Mouse (Mus musculus): ENCODE measurements around the gene Pttg1. TPM values are rescaled to one million over a fixed set of nuclear protein-coding genes. Genes with fewer than 3 reads are reported as not detected.

Gene Pttg1
- polyA plus RNA-seq, 1 experiment from 2014 or later, result 88.3 TPM

DNA sequence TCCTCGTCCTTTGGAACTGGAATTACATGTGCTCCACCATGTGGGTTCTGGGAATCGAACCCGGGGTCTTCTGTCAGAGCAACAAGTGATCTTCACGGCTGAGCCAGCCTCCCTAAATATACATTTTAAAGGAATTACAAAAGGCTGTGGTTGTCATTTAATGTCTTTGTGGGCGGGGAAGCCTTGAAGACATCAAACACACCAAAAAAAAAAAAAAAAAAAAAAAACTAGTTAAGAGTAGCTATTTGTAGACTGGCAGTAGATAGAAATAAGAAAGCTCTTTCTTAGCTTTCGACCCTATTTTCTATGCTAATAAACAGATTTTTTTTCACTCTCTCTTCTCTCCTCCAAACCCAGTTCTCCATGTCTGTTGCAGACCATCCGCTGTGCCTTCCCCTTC, 36.9 kb downstream of the Pttg1 start:
- Histone ChIP-seq H3K27ac (ENCODE audit: low read depth, low read length) (no peak overlapping the region), H3K9me3 (ENCODE audit: control insufficient read depth) (no peaks in the 10 kb centered on the region), H3K36me3 (ENCODE audit: control insufficient read depth, insufficient read depth) (no peaks in the 10 kb centered on the region), H3K4me3 (ENCODE audit: low read depth, low read length) (no peak overlapping the region), H3K4me1 (replicated peaks; ENCODE audit: control insufficient read depth, insufficient read depth, low read length) (no peaks in the 10 kb centered on the region), H3K4me2 (replicated peaks; ENCODE audit: low read depth) (no peak overlapping the region), H3K9ac (ENCODE audit: low read depth, low read length) (no peak overlapping the region), H3K27me3 (replicated peaks; ENCODE audit: control insufficient read depth, insufficient read depth, low read length) (peaks cover 8% of the 10 kb centered on the region; the same call in 1 of the 2 replicates)
- WGBS, result 85% methylated on average over 7 of the region's 7 CpGs
- no peak for TF ChIP-seq CTCF (IDR thresholded peaks at IDR 0.05; ENCODE audit: low read depth)
- ATAC-seq, result no peak

DNA sequence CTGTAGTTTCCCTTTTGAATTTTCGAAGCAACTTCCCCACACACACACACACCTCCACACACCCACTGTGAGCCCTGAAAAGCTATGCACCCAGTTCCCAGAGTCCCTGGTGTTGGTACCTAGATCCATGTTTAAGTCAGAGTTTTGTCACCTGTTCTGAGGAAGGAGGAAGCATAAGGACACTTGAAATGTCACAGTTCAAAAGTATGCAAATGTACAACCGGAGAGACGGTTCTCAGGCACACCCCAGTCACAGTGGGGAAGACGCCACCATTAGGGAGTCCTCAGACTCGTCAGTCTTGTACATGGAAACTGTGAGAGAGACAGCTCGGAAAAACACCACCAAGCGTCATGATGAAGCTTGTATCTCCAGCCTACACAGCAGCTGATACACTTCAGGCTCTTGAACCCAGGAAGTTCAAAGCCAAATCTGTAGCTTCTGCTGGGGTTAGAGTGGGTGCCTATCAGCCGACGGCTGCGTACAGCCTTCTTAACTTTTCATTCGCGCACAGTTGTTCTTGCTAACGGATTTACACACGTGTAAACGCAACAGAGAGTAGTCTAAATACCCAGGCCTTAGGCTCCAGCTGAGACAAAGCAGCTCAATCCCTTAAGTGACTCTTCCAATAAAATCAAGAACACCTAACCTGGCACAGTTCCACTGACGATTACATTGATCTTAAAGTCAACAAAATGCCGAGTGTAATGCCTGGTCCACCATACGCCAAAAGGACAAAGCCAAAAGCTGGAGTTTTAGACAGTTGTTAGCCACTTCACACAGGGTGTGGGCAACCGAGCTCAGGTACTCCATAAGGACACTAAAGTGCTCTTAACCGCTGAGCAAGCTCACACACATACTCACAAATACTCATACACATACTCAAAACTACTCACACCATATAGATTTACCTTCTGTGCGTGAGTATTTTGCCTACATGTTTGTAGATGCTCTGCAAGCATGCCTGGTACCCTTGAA, 37.6 kb downstream of the Pttg1 start:
- ATAC-seq, result no peak
- no peaks in the 10 kb centered on the region for H3K36me3 ChIP-seq (ENCODE audit: control insufficient read depth, insufficient read depth)
- H3K4me2 ChIP-seq (replicated peaks; ENCODE audit: low read depth), result no peak overlapping the region
- TF ChIP-seq CTCF (IDR thresholded peaks at IDR 0.05; ENCODE audit: low read depth), result no peak
- H3K9me3 ChIP-seq (ENCODE audit: control insufficient read depth), result no peaks in the 10 kb centered on the region
- no peak overlapping the region for H3K27ac ChIP-seq (ENCODE audit: low read depth, low read length)
- H3K9ac ChIP-seq (ENCODE audit: low read depth, low read length), result no peak overlapping the region
- no peaks in the 10 kb centered on the region for H3K4me1 ChIP-seq (replicated peaks; ENCODE audit: control insufficient read depth, insufficient read depth, low read length)
- no peak overlapping the region for H3K4me3 ChIP-seq (ENCODE audit: low read depth, low read length)
- peaks cover 8% of the 10 kb centered on the region; the same call in 1 of the 2 replicates for H3K27me3 ChIP-seq (replicated peaks; ENCODE audit: control insufficient read depth, insufficient read depth, low read length)
- 73% methylated on average over 21 of the region's 21 CpGs for WGBS

DNA sequence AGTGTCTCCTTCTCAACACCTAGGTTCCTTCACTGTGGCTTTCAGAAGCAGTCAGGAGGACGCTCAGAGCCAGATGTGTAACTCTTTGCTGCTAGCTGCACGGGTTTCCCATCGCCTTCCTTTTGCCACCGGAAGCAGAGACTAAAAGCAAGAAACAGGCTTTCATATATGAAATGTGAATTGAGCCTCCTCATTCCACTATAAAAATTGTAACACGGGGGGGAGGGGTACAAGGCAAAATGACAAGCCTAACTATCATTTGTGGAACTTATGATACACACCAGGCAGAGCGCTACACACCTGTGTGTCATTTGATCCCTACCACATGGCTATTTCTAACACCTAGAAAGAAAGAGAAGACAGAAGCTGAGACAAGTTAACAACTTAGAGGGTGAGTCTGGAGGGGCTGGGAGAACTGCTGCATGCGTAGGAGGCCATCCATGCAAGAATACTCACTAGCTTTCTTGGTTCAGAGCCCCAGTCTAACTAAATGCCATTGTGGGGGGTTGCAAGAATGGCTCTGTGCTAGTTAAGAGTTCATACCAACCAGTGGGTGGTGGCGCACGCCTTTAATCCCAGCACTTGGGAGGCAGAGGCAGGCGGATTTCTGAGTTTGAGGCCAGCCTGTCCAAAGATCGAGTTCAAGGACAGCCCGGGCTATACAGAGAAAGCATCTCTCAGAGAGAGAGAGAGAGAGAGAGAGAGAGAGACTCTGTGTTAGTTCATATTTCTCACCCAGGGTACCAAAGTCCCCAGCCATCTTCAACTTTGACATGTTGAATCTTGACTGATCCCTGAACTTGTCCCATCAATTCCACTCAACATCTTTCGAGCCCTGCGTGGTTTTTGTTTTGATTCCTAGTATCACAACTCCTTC, 38.8 kb downstream of the Pttg1 start:
- H3K9me3 ChIP-seq (ENCODE audit: control insufficient read depth), result no peaks in the 10 kb centered on the region
- peaks cover 8% of the 10 kb centered on the region; the same call in 1 of the 2 replicates for H3K27me3 ChIP-seq (replicated peaks; ENCODE audit: control insufficient read depth, insufficient read depth, low read length)
- H3K4me2 ChIP-seq (replicated peaks; ENCODE audit: low read depth), result no peak overlapping the region
- H3K4me3 ChIP-seq (ENCODE audit: low read depth, low read length), result no peak overlapping the region
- H3K4me1 ChIP-seq (replicated peaks; ENCODE audit: control insufficient read depth, insufficient read depth, low read length), result no peaks in the 10 kb centered on the region
- TF ChIP-seq CTCF (IDR thresholded peaks at IDR 0.05; ENCODE audit: low read depth), result no peak
- ATAC-seq, result no peak
- H3K9ac ChIP-seq (ENCODE audit: low read depth, low read length), result no peak overlapping the region
- no peak overlapping the region for H3K27ac ChIP-seq (ENCODE audit: low read depth, low read length)
- WGBS, result 94% methylated on average over 14 of the region's 14 CpGs
- H3K36me3 ChIP-seq (ENCODE audit: control insufficient read depth, insufficient read depth), result no peaks in the 10 kb centered on the region

DNA sequence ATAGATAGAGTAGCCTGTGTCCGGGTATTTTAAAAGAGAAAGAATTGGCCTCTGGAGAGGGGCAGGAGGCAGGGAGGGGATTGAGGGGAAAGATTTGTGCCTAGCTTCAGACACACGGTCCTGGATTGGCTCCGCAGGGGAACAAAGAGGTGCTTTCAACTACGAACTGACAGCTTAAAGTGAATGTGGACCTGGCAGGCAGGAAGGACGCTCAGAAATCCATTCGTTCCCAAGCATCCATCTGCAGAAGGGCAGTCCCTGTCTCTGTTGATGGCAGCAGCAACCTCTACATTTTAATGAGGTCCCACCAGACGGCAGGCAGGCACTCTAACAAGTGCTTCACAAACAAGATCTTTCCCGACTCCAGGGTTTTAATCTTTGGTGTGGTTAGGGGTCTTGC, 40.3 kb downstream of the Pttg1 start:
- Histone ChIP-seq H3K4me3 (ENCODE audit: low read depth, low read length) (peak overlapping the region; percentile 28), H3K9ac (ENCODE audit: low read depth, low read length) (no peak overlapping the region), H3K27me3 (replicated peaks; ENCODE audit: control insufficient read depth, insufficient read depth, low read length) (peaks cover 8% of the 10 kb centered on the region; the same call in 1 of the 2 replicates), H3K4me2 (replicated peaks; ENCODE audit: low read depth) (peak overlapping the region; percentile 67), H3K9me3 (ENCODE audit: control insufficient read depth) (no peaks in the 10 kb centered on the region), H3K4me1 (replicated peaks; ENCODE audit: control insufficient read depth, insufficient read depth, low read length) (no peaks in the 10 kb centered on the region), H3K36me3 (ENCODE audit: control insufficient read depth, insufficient read depth) (no peaks in the 10 kb centered on the region), H3K27ac (ENCODE audit: low read depth, low read length) (no peak overlapping the region)
- ATAC-seq, result no peak
- WGBS, result 10% methylated on average over 8 of the region's 8 CpGs
- TF ChIP-seq CTCF (IDR thresholded peaks at IDR 0.05; ENCODE audit: low read depth), result no peak

DNA sequence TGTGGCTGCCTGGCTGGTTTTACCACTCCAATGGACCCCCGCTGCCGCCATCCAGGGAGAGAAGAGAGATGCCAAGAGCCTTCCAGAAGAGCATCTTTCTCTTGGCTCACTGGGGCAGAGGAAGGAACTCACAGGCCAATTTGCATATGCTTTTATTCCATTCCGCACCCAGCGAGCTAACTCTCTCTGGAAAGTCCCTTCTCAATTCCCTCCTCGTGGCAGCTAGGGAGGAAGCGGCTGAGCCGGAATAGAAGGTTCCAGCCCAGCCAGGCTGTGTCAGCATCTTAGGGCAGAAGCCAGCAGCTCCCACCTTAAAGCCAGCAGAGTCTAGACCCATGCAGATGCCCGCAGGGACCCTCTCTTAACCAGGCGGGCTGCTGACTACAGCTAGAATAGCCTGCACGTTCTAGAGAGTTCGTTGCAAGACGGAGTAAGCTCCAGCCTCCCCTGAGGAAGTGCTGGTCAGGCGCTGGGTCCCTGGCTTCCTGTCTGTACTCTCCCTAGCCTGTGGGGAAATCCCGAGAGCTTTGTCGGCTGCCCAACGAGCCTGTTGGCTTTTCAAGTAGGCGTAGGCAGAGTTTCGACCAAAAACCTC, 40.9 kb downstream of the Pttg1 start:
- peak; percentile 53; the same call in 1 of the 2 replicates for ATAC-seq
- Histone ChIP-seq H3K27me3 (replicated peaks; ENCODE audit: control insufficient read depth, insufficient read depth, low read length) (peaks cover 8% of the 10 kb centered on the region; the same call in 1 of the 2 replicates), H3K27ac (ENCODE audit: low read depth, low read length) (no peak overlapping the region), H3K4me2 (replicated peaks; ENCODE audit: low read depth) (peak overlapping the region; percentile 67), H3K36me3 (ENCODE audit: control insufficient read depth, insufficient read depth) (no peaks in the 10 kb centered on the region), H3K4me1 (replicated peaks; ENCODE audit: control insufficient read depth, insufficient read depth, low read length) (no peaks in the 10 kb centered on the region), H3K4me3 (ENCODE audit: low read depth, low read length) (peak overlapping the region; percentile 28), H3K9me3 (ENCODE audit: control insufficient read depth) (no peaks in the 10 kb centered on the region), H3K9ac (ENCODE audit: low read depth, low read length) (0 out of 2 replicates have a peak overlapping the region, but pooled peaks have one; percentile 8)
- WGBS, result 4% methylated on average over 18 of the region's 18 CpGs
- no peak for TF ChIP-seq CTCF (IDR thresholded peaks at IDR 0.05; ENCODE audit: low read depth)
